Mouse (Mus musculus) intestine, postnatal 0 days (tissue): ENCODE data around the gene Gm21887. TPM values are rescaled to one million over a fixed set of nuclear protein-coding genes. Genes with fewer than 3 reads are reported as not detected.
"Not testable (repeated sequence)": the region's sequence is repeated elsewhere in the genome, so short reads cannot be mapped to it uniquely, and the experiment has no call there.

ENCODE experiments used
- ATAC-seq: fragments of 200-750 bp; cut with Nextera tagmentation; 2 replicates; pipeline ENCODE4 v1.8.0; 2017; ENCODE audit warnings: mild to moderate bottlenecking, moderate TSS enrichment, moderate library complexity
- H3K27ac ChIP-seq: fragments of 300-500 bp; sonication (generic); 2 replicates; pipeline ENCODE4 v1.5.1; 2014; ENCODE audit warnings: mild to moderate bottlenecking, low read depth, low read length, moderate library complexity
- H3K27me3 ChIP-seq: fragments of 300-500 bp; sonication (generic); replicated peaks from 2 replicates; pipeline ENCODE4 v1.6.1; 2014; ENCODE audit warnings: low read length, mixed read lengths; ENCODE audit not compliant: control insufficient read depth, insufficient read depth
- H3K36me3 ChIP-seq: fragments of 300-500 bp; sonication (generic); 2 replicates; pipeline ENCODE4 v1.6.1; 2014; ENCODE audit warnings: mild to moderate bottlenecking, moderate library complexity; ENCODE audit not compliant: control insufficient read depth, insufficient read depth
- H3K4me1 ChIP-seq: fragments of 300-500 bp; sonication (generic); replicated peaks from 2 replicates; pipeline ENCODE4 v1.6.1; 2014; ENCODE audit warnings: antibody characterized with exemption, low read length, mixed read lengths; ENCODE audit not compliant: control insufficient read depth, insufficient read depth
- H3K4me2 ChIP-seq: fragments of 300-500 bp; sonication (generic); replicated peaks from 2 replicates; pipeline ENCODE4 v1.6.1; 2014; ENCODE audit warnings: low read depth, mild to moderate bottlenecking, moderate library complexity
- H3K4me3 ChIP-seq: fragments of 300-500 bp; sonication (generic); 2 replicates; pipeline ENCODE4 v1.5.1; 2014; ENCODE audit warnings: low read depth, low read length
- H3K9ac ChIP-seq: fragments of 300-500 bp; sonication (generic); 2 replicates; pipeline ENCODE4 v1.6.1; 2014; ENCODE audit warnings: mild to moderate bottlenecking, low read depth, low read length
- H3K9me3 ChIP-seq: fragments of 300-500 bp; sonication (generic); 2 replicates; pipeline ENCODE4 v1.6.1; 2016; ENCODE audit warnings: mixed run types; ENCODE audit not compliant: control insufficient read depth
- CTCF ChIP-seq: sonication (generic); IDR thresholded peaks from 2 replicates; pipeline ENCODE4 v1.5.1; 2016; ENCODE audit warnings: low read depth, mild to moderate bottlenecking, control low read depth, antibody characterized with exemption, moderate library complexity
- WGBS: fragments of 180-500 bp; shearing (Covaris S2); extraction: QIAGEN DNeasy Blood & Tissue Kit; methylation state at CpG from one replicate; pipeline ENCODE4 v1.1.7; 2014; 5-methylcytosine and 5-hydroxymethylcytosine counted together
- polyA plus RNA-seq: library from polyadenylated mRNA; unstranded; fragments of >200 nt; fragmentation: Nextera tagmentation; extraction: Ambion mirVana; gene quantifications from 2 replicates; pipeline ENCODE4 v1.2.1, GENCODE M21; 2015

Gm21887 gene
- polyA plus RNA-seq, 1 experiment from 2014 or later, result 66.4 TPM

DNA sequence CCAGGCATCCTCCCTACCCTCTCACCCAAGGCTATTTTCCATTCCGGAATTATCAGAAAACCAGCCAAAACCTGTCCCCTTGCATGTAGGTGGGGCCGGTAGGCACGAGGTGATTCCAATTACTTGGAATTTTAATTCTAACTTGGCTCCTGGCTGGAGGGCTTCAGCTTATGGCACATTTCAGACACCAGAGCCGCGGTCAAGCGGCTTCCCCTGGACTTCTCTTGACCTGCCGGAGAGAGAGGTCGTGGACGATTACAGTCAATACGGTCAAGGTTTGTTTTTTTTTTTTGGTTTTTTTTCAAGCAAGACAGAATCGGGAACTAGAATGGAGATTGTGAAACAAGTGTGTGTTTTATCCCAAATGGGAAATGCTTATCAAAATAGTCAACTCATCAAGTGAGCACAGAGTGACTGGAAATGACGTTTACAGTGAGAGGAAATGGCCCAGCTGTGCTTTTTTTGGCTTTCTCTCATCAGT is 28.6 kb upstream of the Gm21887 start:
- no peak for TF ChIP-seq CTCF
- no peak for ATAC-seq

DNA sequence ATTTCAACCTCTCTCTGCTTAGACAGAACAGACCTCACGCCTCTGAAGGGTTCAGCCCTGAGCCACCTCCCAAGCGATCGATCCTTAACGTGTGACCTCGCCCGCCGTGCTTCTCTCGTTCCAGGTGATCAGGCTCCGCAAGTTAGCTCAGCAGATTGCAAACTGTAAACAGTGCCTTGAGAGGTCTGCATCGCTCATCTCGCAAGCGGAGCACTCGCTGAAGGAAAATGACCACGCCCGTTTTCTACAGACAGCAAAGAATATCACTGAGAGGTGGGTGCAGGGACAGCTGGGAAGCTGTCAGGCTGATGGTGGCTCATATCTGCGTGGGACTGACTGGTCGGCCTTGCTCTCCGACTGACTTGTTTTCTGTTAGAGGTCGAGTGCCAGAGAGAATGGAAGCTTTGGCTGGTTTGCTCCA is 27.7 kb upstream of the Gm21887 start:
- peaks cover 11% of the 10 kb centered on the region for H3K9me3 ChIP-seq
- not testable (repeated sequence) for H3K36me3 ChIP-seq, H3K27ac ChIP-seq

More for the DNA sequence above, 28.6 kb upstream of the Gm21887 start:
- H3K27me3 ChIP-seq, result peaks cover 12% of the 10 kb centered on the region; the same call in 1 of the 2 replicates
- no peak overlapping the region for H3K4me2 ChIP-seq
- peaks cover 3% of the 10 kb centered on the region; the same call in 1 of the 2 replicates for H3K36me3 ChIP-seq
- H3K27ac ChIP-seq, result no peak overlapping the region
- WGBS, result 56% methylated on average over 12 of the region's 12 CpGs
- peaks cover 7% of the 10 kb centered on the region for H3K9me3 ChIP-seq
- no peak overlapping the region for H3K4me3 ChIP-seq
- H3K4me1 ChIP-seq, result no peaks in the 10 kb centered on the region
- H3K9ac ChIP-seq, result no peak overlapping the region

DNA sequence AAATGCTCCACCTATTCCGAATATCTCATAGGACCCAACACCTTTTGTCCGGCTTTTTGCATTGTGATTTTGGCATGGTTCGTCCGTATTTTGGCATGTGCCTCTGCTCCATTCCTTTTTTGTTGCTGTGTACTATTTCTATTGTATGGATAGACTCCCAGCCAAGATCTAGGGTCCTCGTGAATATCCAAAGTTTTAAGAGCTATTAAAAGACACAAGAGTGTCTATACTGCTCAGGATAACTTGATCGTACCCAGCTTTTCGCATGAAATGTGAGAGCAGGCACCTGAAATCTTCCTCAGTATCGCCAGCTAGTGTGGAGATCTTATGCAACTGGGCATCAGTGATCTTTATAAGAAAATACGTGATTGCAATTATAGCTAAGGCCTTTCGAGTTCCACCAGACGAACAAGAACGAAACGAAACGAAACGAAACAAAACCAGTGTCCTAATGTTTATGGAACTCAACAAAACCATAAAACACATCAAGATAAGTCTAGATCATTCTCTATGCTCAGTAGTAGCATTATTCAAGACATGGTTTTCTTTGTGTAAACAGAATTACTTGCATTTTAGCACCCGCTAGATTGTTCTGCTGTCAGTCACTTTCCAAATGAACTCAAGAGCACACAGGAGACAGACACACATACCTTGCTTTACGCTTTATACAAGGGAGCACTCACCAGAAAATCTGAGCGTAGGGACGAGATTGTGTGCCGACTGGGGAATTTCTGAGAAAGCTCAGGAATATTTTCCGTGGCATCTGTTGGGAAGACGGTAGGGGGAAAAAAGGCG is 26.7 kb upstream of the Gm21887 start:
- 55% methylated on average over 23 of the region's 23 CpGs for WGBS
- H3K36me3 ChIP-seq, H3K4me1 ChIP-seq: not testable (repeated sequence)

More for the DNA sequence above, 27.7 kb upstream of the Gm21887 start:
- WGBS, result 42% methylated on average over 19 of the region's 19 CpGs
- not testable (repeated sequence) for H3K4me2 ChIP-seq, H3K4me1 ChIP-seq, H3K9ac ChIP-seq, H3K4me3 ChIP-seq, ATAC-seq
- H3K27me3 ChIP-seq, result peaks cover 12% of the 10 kb centered on the region; the same call in 1 of the 2 replicates

DNA sequence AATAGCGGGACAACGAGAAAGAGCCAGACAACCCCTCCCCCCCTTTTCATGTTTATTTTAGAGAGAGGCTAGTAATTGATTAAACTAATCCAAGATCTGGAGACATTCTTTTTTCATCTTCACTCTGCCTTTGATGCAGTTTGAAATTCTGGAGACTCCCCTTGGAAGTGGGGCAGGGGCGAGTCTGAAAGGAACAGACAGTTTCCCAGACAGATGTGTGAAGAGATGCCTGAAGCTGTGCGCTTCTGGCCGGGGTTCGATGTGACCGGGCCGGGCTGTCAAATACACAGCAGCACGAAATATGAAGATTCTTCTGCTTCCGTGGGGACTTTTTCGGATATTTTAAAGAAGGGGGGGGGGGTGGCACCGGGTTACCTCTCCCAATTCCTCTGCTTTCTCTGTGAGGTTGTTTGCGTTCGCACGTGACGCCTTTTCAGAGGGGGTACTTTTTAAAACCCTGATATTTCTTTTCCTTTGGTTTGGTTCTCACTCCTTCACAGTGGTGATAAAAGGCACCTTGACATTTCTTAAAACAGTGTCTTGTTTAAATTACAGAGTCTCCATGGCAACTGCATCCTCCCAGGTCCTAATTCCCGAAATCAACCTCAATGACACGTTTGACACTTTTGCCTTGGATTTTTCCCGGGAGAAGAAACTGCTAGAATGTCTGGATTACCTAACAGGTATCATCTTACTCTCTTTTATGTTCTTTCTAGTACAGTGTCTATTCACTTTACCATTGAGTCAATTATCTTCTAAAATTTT is 25.9 kb upstream of the Gm21887 start:
- peak overlapping the region; percentile 6; the same call in 1 of the 2 replicates for H3K27ac ChIP-seq
- ATAC-seq, H3K9ac ChIP-seq, H3K4me1 ChIP-seq, H3K36me3 ChIP-seq, H3K4me2 ChIP-seq: not testable (repeated sequence)
- 56% methylated on average over 19 of the region's 19 CpGs for WGBS
- peak overlapping the region; percentile 1; the same call in 1 of the 2 replicates for H3K4me3 ChIP-seq
- peaks cover 12% of the 10 kb centered on the region; the same call in 1 of the 2 replicates for H3K27me3 ChIP-seq
- H3K9me3 ChIP-seq, result peaks cover 18% of the 10 kb centered on the region

More for the DNA sequence above, 26.7 kb upstream of the Gm21887 start:
- Histone ChIP-seq H3K27ac (peak overlapping the region; percentile 6; the same call in 1 of the 2 replicates), H3K9me3 (peaks cover 15% of the 10 kb centered on the region), H3K27me3 (peaks cover 12% of the 10 kb centered on the region; the same call in 1 of the 2 replicates), H3K4me3 (peak overlapping the region; percentile 1; the same call in 1 of the 2 replicates)
- H3K4me2 ChIP-seq, H3K9ac ChIP-seq, ATAC-seq: not testable (repeated sequence)

DNA sequence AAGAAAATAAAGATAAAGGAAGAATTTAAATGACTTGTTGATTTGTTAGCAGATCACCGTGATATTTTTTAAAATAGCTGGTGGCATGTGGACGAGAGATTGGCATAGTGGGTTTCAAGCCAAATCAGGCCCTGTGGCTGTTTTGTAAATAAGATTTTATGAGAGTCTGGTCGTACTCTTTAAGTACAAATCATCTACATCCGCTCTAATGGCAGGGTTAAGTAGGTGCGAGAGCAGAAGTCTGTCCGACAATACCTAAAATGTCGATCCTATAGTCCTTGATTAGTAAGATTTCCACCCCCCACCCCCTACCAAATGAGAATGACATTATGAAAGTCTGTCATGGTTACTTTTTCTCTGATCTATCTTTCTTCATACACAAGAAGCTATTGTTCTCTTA is 25.1 kb upstream of the Gm21887 start:
- not testable (repeated sequence) for H3K9ac ChIP-seq, H3K4me1 ChIP-seq, ATAC-seq, H3K27ac ChIP-seq, H3K4me3 ChIP-seq, H3K4me2 ChIP-seq
- 71% methylated on average over 7 of the region's 7 CpGs for WGBS
- H3K36me3 ChIP-seq, result peaks cover 17% of the 10 kb centered on the region
- H3K9me3 ChIP-seq, result peaks cover 26% of the 10 kb centered on the region
- H3K27me3 ChIP-seq, result peaks cover 12% of the 10 kb centered on the region; the same call in 1 of the 2 replicates

DNA sequence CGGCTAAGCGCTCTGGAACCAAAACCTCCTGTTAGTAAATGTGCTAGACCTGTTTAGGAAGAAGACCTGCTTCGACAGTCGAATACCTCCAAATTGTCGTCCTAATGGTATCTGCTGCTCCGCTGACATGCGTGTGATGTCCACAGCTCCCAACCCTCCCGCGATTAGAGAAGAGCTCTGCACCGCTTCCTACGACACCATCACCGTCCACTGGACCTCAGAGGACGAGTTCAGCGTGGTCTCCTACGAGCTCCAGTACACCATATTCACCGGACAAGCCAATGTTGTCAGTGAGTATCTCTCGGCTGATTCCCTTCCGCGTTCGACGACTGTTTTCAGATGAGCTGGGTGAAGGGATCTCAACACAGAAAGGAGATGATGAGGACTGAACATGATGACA is 24.6 kb upstream of the Gm21887 start:
- not testable (repeated sequence) for H3K4me3 ChIP-seq, ATAC-seq, H3K4me2 ChIP-seq, H3K9ac ChIP-seq, H3K27ac ChIP-seq, H3K4me1 ChIP-seq
- 76% methylated on average over 21 of the region's 21 CpGs for WGBS
- H3K27me3 ChIP-seq, result peaks cover 12% of the 10 kb centered on the region; the same call in 1 of the 2 replicates
- H3K9me3 ChIP-seq, result peaks cover 29% of the 10 kb centered on the region
- peaks cover 19% of the 10 kb centered on the region for H3K36me3 ChIP-seq

DNA sequence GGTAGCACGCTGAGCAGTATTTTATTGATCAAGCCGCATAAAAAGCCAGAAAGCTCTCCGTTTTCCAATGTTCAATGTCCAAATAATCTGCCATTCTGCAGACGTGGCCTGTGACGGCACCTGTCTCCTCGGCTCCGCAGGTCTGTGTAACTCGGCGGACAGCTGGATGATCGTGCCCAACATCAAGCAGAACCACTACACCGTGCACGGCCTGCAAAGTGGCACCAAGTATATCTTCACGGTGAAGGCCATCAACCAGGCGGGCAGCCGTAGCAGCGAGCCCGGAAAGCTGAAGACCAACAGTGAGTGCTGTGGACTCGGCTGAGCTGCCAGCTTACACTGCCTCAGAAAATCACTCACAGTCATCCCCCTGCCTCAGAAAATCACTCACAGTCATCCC is 23.7 kb upstream of the Gm21887 start:
- not testable (repeated sequence) for H3K9ac ChIP-seq, H3K27ac ChIP-seq, H3K4me2 ChIP-seq, H3K4me1 ChIP-seq, ATAC-seq, H3K4me3 ChIP-seq
- Histone ChIP-seq H3K27me3 (peaks cover 12% of the 10 kb centered on the region; the same call in 1 of the 2 replicates), H3K36me3 (peaks cover 28% of the 10 kb centered on the region), H3K9me3 (peaks cover 35% of the 10 kb centered on the region)
- 75% methylated on average over 18 of the region's 18 CpGs for WGBS

DNA sequence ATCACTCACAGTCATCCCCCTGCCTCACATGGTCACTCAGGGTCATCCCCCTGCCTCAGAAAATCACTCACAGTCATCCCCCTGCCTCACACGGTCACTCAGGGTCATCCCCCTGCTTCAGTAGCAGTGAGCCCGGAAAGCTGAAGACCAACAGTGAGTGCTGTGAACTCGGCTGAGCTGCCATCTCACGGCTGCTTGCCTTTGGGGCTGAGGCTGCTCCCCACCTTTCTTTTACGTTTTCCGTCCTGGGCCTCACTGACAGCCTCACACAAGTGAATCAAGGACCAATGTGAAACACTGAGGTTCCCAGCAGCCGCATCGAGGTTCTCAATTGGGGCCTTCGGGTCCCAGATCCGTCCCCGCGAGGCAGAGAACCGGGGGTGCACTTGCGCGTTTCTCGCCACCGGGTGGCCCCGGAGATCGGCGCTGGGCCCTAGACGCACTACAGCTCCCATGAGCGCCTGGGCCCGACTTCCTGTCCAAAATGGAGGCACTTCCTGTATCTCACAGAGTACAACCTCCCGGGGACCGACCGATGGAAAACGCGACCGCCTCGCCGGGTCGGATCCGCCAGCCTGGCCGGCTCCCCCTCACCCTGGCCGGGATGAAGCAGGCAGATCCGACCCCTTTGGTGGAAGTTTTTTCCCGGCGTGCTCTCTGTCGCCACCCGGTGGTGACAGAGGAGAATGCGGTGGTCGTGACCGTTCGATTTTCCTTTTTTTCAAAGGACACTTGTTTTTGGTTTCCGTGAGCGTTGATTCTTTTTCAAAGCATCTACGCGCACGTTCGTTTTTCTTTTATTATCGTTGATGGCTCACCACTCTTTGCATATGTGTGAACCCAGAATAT is 22.7 kb upstream of the Gm21887 start:
- not testable (repeated sequence) for H3K4me1 ChIP-seq, H3K9ac ChIP-seq
- ATAC-seq, result peak; percentile 88
- Histone ChIP-seq H3K36me3 (peaks cover 28% of the 10 kb centered on the region), H3K4me2 (peak overlapping the region; percentile 62), H3K9me3 (peaks cover 35% of the 10 kb centered on the region), H3K27me3 (peaks cover 12% of the 10 kb centered on the region; the same call in 1 of the 2 replicates), H3K4me3 (peak overlapping the region; percentile 26; the same call in 1 of the 2 replicates), H3K27ac (peak overlapping the region; percentile 6; the same call in 1 of the 2 replicates)
- 39% methylated on average over 43 of the region's 51 CpGs for WGBS
